Mouse (Mus musculus): ENCODE measurements around the gene Glyctk.

- TF ChIP-seq CTCF (conservative IDR thresholded peaks at IDR 0.05; ENCODE audit: insufficient read depth, insufficient read length, low read depth, low read length): no peak
- TF ChIP-seq POLR2A (IDR thresholded peaks at IDR 0.05; ENCODE audit: low read depth, low read length): no peak
These were observed 45.1 kb upstream of the Glyctk start, which contains the start of gene Twf2 for GRCm38 (mm10) chr9:106202819-106203636.

Measured in kidney, adult 2 months (tissue).